Mouse (Mus musculus) retina, adult 2 months (tissue): ENCODE results near the gene Dock1.

Source experiments
- DNase-seq: peaks from one replicate; pipeline ENCODE4 v3.0.0-alpha.2; 2012; ENCODE audit warnings: low read depth, low spot score

The Dock1 gene

DNA sequence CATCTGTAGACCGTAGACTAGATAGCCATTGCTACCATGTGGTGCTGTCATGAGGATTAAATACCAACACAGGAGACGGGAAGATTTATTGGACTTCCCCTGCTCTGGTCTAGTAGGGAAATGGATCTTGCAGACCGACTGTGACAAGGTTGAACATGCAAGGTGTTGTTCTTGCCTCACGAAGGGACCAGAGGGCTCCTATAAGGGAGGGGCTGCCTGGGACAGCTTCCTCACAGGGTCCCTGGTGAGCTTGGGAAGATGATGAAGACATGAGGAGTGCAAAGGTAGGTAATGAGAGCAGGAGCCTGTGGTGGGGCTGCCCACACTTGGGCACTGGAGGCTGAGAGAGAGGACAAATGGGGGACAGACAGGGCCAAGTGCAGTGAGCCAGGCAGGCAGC, 25.0 kb downstream of the Dock1 start:
- no peak for DNase-seq

DNA sequence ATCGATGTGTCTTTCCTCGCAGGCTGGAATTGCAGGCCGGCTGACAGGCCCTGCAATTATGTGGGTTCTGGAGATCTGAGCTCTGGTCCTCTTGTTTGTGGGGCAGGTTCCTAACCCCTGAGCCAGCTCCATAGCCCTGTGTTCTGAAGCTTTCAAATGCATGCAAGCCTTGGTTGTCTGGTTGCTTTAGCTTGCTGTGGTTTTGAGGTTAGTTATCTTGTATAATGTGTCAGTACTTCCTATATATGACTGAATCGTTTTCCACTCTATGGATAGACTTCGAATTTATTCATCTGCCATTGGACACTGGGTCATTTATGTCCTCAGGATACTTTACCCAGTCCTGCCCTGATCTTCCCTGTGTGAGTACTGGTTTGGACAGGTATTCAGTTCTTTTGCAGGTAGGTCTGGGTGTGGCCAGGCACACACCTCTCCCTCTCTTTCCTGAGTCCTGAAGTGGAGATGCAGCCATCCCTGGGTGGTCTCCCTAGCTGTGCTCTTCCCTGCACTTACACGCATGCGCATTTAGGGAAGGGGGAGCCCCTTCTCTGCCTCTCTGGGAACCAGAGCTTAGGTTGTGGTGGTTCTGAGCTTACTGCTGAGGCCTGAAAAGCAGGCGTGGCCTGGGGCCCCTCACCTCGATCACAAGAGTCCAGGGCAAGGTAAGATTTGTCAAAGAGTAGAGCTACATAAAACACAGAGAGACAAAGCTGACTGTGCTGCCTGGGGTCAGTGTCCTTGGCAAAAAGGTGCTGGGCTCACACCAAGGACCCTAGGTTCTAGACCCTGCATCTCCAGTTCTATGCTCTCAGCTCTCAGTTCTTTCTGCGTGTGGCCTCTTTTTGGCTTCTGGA, 25.9 kb downstream of the Dock1 start:
- DNase-seq = no peak

DNA sequence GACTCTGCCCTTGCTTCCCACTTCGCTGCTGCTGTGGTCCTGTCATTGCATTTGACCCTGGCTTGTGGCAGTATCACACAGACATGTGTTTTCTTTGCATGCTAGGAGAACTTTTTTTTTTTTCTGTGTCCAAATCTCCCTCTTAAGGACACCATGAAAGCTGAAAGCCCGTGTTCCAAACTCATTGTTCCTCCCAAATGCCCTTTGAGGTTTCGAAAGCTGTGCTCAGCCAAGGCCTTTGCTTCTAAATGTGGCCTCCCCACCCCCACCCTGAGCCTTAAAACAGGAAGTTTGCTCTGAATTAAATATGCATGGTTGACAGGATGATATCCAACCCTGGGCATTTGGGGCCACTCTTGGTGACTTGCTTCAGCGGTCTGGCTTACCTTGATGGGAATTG, 27.0 kb downstream of the Dock1 start:
- DNase-seq = no peak

DNA sequence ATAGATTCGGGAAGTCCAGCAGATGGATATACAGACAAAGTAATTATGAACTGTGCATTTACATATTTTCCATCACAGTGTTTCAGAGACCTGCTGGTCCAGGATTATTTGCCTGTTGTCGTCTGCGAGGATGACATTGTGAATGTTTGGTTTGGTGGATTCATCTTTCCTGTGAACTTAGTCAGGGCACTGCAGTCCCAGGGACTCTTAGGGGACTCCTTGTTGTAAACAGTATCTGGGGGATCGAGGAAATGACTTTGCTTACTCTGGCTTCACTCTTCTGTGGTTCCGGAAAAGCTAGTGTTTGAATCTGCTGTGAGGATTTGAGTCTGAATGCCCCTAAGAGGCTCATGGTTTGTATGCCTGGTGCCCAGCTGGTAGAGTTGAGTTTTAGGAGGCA, 27.8 kb downstream of the Dock1 start:
- no peak for DNase-seq

DNA sequence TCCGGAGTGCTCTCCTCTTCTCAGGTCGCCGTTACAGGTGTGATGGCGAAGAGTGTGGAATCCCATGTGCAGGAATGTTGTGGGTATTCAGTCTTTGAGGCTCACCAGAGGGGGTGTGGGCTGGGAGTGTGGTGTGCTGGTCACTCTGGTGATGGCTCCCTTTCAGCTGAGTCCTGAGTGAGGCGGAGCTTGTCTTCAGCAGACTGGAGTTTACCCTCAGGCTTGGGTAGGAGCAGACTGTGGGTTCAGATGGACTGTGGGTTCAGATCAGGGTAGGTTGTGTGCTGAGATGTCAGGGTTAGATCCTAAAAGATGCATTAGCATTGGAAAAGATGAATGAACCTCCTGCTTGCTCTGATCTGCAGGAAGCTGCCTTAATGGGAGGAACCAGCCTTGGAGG, 29.5 kb downstream of the Dock1 start:
- no peak for DNase-seq

GRCm38 (mm10) chr7:134702481-134702880, 32.0 kb downstream of the Dock1 start:
- no peak for DNase-seq

GRCm38 (mm10) chr7:134703704-134704103, 33.2 kb downstream of the Dock1 start:
- DNase-seq = no peak

DNA sequence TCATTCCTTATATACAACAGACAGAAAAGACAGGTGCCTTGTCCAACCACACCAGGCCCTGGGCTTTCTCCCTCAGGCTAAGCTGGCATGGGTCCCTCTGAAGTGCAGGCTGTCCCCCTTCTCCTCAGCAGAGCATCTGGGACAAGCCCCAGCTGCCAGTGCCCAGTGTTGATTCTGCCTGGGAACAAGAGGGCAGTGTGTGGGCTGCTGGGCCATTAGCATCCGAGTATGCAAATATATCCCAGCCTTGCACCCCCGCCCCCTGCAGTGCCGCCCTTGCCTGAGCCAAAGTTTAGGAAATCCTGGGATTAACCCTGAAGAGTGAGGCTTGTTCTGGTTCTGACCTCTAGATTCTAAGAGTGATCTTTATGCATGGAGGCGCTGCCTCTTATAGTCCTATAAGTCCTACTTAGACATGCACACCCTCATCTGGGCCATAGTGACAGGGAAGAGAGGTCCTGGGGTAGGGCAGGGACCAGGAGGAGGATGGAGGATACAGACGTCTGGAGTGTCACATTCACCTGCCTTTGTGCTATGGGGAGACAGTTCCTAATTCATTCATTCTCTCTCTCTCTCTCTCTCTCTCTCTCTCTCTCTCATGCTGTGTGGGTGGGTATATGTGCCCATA, 38.9 kb downstream of the Dock1 start:
- DNase-seq = no peak

- DNase-seq = no peak
Observed at GRCm38 (mm10) chr7:134711576-134711975, 41.1 kb downstream of the Dock1 start.

DNA sequence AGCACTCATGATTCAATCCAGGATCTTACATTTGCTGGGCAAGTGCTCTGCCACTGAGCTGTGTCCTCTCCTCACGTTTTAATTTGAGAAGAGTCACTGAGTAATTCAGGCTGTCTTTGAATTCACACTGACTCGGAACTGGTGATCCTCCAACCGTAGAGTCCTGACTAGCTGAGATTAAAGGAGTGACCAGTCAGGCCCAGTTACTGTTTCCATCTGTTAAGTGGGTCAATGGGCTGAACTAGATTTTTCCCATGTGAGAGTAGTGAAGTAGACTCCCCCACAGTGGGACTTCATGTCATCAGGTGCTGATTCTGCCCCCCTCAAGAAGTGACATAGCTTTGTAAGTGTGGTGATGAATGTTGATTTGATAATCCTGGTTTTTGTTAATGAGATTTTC, 49.0 kb downstream of the Dock1 start:
- no peak for DNase-seq

DNA sequence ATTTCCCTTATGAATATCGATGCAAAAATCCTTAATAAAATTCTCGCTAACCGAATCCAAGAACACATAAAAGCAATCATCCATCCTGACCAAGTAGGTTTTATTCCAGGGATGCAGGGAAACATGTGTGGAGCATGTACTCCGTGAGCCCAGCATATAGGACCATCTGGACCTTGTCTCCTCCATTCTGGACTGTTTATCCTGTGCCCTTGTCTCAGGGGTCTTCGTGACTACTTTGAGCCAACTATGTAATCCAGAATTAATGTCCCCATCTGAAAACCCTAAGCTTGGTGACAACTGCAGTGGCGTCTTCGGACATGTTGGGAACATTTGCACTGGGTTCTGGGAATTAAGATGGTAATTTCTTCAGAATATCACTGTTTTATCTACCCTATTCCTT, 51.9 kb downstream of the Dock1 start:
- no peak for DNase-seq

GRCm38 (mm10) chr7:134722955-134723354, 52.5 kb downstream of the Dock1 start:
- no peak for DNase-seq

DNA sequence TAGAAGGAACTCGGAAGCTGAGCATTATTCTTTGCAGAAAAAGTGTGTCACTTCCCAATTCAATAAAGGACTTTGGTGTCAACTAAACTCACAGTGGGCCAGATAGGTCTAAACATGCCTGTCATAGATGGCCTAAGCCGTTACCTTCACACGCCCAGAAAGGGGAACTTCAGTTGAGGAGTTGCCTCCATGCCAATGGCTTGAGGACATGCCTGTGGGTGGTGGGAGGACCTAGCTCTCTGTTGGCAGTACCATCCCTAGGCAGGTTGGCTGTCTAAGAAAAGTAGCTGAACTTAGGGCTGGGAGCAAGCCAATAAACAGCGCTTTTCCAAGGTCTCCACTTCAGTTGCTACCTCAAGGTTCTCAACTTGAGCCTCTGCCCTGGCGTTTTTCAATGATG, 53.1 kb downstream of the Dock1 start:
- DNase-seq = no peak

DNA sequence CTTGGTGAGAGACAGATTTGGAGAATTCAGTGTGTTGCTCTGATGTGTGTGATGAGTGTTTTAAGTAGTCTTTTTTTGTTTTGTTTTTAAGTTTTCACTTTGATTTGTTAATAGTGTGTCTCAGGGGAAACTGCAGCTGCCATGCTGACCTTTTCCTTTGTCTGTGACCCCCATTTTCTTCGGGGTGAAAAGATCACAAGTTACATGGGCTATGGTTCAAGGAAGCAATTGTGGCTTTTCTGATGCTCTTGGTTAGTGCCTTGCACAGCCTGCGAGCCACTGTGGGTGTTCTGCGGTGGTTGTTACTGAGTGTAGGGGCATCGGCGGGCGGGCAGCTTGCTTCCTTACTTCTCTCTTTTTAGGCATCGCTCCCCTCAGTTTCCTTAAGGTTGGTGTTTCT, 54.4 kb downstream of the Dock1 start:
- DNase-seq = no peak

- DNase-seq = no peak
Observed at GRCm38 (mm10) chr7:134725551-134726529, 55.4 kb downstream of the Dock1 start.

DNA sequence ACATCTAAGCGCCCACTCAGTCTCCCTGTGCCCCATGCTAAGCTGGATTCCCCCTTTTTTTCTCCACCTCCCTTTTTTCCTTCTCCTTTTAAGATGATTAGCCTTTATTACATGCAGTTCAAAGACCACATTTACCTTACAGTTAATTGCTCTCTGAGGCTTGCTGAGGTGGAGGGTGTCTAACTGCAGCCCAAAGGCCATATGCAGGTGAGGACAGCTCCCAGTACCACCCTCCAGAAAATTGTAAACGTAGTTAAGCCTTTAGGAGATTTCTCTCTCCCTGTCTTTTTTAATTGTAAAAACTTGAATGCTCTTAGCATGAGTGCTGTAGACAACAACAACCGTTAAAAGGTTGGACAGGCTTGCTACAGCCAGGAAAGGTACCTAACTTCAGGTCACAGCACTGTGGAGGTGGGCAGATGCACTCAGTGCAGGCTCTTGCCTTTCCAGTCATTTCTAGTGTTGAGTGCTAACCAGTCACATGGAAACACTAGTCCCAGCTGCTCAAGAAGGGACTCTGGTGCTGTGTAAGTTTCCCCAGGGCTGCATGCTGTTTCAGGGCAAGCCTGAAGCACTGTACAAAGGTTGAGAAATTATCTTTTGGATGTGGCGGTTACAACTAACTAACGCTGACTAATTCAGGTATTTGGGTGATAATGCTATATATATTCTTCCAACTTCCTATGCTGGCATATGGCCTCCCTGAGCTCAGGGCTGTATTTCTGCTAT, 56.2 kb downstream of the Dock1 start:
- no peak for DNase-seq

- DNase-seq = no peak
Observed at GRCm38 (mm10) chr7:134729348-134729747, 58.9 kb downstream of the Dock1 start.

DNA sequence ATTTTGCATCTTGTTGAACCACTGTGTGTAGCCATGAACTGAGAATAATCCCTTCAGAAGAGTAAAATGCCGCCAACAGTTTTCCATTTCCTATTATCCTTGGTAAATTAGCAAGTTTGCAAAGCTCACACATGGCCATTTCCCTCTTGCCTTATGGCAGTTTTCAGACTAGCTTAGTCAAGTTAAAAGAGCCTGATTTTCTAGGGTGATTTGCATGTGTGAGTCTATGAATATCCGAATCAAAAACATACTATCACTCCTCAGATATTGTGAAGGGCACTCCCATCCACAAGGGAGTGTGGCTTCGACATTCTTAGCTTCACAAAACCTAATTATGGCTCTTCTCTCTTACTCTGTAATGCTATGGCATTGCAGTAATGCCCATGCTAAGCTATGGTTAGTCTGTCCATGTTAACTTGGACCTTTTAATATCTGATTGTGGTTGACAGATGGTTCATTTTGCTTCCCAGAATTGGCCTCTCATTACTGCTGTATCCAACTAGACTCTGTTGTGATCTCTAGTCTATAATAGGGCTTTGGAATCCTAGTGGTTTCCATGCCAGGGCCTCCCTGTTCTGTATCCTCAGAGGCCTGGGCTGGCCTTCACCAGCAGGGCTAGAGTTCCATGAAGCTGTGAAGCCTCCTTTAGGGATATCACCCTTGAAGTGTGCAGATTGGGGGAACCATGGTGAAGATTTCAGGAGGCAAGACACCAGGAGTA, 60.1 kb downstream of the Dock1 start:
- no peak for DNase-seq

- DNase-seq = no peak
Observed at GRCm38 (mm10) chr7:134747059-134747458, 76.6 kb downstream of the Dock1 start.

DNA sequence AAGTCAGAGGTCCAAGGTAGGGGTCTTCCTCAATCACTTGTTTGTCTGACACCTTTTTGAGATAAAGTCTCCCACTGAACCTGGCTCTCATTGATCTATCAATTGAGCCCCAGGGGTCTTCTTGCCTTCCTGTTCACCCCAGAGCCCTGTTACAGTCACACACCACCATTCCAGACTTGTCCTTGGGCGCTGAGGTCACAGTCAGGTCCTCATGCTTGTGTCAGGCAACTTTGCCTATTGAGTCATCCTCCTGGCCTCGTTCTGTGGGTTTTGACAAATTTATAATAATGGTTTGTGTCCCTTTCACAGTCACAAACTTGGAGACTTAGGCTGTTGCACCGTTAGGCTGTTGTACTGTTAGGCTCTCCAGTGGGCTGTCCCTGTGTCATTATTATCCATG, 77.9 kb downstream of the Dock1 start:
- DNase-seq = no peak

GRCm38 (mm10) chr7:134749613-134750012, 79.2 kb downstream of the Dock1 start:
- no peak for DNase-seq
